Mouse (Mus musculus): Measurements from ENCODE around the gene Vmp1. TPM values are rescaled to one million over a fixed set of nuclear protein-coding genes. Genes with fewer than 3 reads are reported as not detected.
A peak's percentile ranks its signal among the peaks of the same experiment; 100 is the strongest.

Gene Vmp1
- polyA plus RNA-seq, 1 experiment: 30.0 TPM

DNA sequence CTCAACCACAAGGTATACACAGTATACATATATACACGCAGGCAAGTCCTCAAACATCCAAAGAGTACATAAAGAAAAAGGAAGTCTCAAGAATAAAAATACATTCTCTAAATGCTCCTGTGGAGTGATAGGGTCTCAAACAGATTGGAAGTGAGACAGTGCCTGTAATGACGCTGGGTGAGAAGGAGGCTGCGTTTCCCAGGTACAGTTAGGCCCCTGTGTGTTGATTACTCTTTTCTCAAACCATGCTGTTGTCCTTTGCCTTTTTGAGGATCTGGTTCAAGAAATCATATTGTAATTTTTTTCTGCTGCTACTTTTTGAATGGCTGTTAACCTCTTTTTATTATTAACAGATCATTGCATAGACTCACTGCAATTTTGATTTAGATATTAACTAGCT is 6.7 kb upstream of the Vmp1 start:
- no peaks in the 10 kb centered on the region for H3K27me3 ChIP-seq (ENCODE audit: control insufficient read depth, insufficient read depth, low read length)
- no peak overlapping the region for H3K27ac ChIP-seq (ENCODE audit: insufficient read depth, low read length)
- TF ChIP-seq POLR2A (IDR thresholded peaks at IDR 0.05; ENCODE audit: low read depth, low read length): no peak
- no peak for TF ChIP-seq CTCF (IDR thresholded peaks at IDR 0.05; ENCODE audit: extremely low read depth, insufficient read depth, insufficient read length, insufficient replicate concordance)
- no peak overlapping the region for H3K4me3 ChIP-seq (ENCODE audit: extremely low read depth, insufficient read depth, insufficient read length)
- no peak for DNase-seq (ENCODE audit: low read depth in 1 of 2, low spot score in 2 of 2)
- H3K4me1 ChIP-seq (ENCODE audit: control insufficient read depth, insufficient read depth, insufficient read length): no peaks in the 10 kb centered on the region; the same call in 1 of the 2 replicates
- H3K36me3 ChIP-seq (ENCODE audit: control insufficient read depth, insufficient read depth, low read length): peaks cover 22% of the 10 kb centered on the region
- WGBS: 95% methylated on average over 3 of the region's 3 CpGs

DNA sequence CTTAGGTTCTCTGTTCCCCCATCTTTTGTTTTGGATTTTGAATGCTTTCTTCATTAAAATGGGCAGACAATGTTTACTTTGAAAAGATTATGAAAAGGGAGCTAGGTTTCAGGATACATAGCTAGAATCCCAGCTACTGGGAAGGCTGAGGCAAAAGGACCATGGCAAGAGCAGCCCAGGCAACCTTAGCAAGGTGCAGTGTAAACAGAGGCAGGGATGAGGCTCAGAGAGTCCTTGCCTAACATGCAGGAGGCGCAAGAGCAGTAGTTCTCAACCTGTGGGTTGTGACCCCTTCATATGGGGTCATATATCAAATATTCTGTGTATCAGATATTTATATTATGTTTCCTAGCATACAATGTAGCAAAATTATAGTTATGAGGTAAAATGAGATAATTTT is 1.7 kb upstream of the Vmp1 start:
- DNase-seq (ENCODE audit: low read depth in 1 of 2, low spot score in 2 of 2): no peak
- WGBS: 95% methylated on average over 1 of the region's 1 CpGs
- Histone ChIP-seq H3K27me3 (ENCODE audit: control insufficient read depth, insufficient read depth, low read length) (no peaks in the 10 kb centered on the region), H3K4me3 (ENCODE audit: extremely low read depth, insufficient read depth, insufficient read length) (no peak overlapping the region), H3K4me1 (ENCODE audit: control insufficient read depth, insufficient read depth, insufficient read length) (peaks cover 3% of the 10 kb centered on the region; the same call in 1 of the 2 replicates), H3K36me3 (ENCODE audit: control insufficient read depth, insufficient read depth, low read length) (peaks cover 6% of the 10 kb centered on the region; the same call in 1 of the 2 replicates), H3K27ac (ENCODE audit: insufficient read depth, low read length) (no peak overlapping the region)
- no peak for TF ChIP-seq CTCF (IDR thresholded peaks at IDR 0.05; ENCODE audit: extremely low read depth, insufficient read depth, insufficient read length, insufficient replicate concordance)
- no peak for TF ChIP-seq POLR2A (IDR thresholded peaks at IDR 0.05; ENCODE audit: low read depth, low read length)

DNA sequence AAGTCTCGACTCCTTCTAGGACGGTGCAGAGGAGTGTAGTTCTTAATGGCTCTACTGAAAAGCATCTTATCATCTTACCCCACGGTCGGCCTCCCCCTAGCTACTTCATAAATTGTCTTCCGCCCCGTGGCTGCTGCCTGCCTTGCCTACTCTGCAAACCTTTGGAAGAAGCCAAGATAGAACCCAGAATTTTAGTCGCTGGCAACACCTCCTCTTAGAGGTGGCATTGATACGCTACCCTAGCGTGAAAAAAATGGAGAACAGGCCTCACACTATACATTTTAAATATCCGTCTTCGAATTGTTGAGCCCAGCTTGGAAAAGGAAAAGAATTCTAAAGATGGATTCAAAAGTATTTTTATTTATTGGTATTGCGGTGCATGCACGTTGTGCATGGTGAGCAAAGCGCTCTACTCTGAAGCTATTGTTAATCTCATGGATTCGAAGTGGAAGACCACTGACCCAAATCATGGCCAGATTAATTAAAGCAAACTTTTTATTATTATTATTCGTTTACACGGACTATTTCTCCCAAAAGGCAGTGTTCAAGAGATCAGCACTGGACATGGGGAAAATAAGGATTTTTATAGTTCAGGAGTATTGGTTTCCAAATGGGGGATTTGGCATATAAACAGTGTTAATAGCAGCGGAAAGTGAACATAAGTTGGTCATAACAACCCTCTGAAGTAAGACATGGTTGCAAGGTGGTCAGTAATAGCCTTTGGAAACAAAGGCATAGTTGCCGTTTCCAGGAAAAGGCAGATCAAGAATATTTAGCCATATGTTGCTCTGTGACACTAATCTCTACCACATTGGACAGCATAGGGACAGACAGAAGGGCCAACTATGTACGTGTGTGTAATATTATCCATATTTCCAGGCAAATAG is 733 bp upstream of the Vmp1 start:
- peak overlapping the region; percentile 81 for H3K4me3 ChIP-seq (ENCODE audit: extremely low read depth, insufficient read depth, insufficient read length)
- 0 out of 2 replicates have a peak, but pooled peaks cover 3% of the 10 kb centered on the region for H3K36me3 ChIP-seq (ENCODE audit: control insufficient read depth, insufficient read depth, low read length)
- H3K27me3 ChIP-seq (ENCODE audit: control insufficient read depth, insufficient read depth, low read length): no peaks in the 10 kb centered on the region
- TF ChIP-seq CTCF (IDR thresholded peaks at IDR 0.05; ENCODE audit: extremely low read depth, insufficient read depth, insufficient read length, insufficient replicate concordance) (no peak), POLR2A (IDR thresholded peaks at IDR 0.05; ENCODE audit: low read depth, low read length) (no peak)
- WGBS: 7% methylated on average over 20 of the region's 20 CpGs
- DNase-seq (ENCODE audit: low read depth in 1 of 2, low spot score in 2 of 2): no peak
- peaks cover 3% of the 10 kb centered on the region; the same call in 1 of the 2 replicates for H3K4me1 ChIP-seq (ENCODE audit: control insufficient read depth, insufficient read depth, insufficient read length)
- peak overlapping the region; percentile 79 for H3K27ac ChIP-seq (ENCODE audit: insufficient read depth, low read length)

DNA sequence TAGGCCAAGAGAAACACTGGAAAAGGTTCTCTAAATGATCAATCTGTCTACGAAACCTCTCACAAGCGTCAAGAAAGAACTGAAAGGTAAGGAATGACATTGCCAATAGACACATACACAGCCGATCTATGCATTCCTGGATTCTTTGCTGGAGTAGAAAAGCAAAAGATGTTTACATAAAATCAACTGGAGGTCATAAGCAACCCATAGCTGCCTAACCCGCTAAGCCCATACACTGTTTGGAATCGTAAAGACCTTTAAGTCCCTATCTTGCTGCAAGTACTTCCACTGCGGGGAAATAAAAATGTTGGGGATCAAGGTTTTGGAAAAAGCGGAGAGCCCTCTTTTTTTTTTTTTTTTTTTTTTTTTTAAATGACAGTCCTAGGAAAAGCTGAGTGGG is 775 bp downstream of the Vmp1 start:
- no peak for TF ChIP-seq CTCF (IDR thresholded peaks at IDR 0.05; ENCODE audit: extremely low read depth, insufficient read depth, insufficient read length, insufficient replicate concordance)
- no peak for TF ChIP-seq POLR2A (IDR thresholded peaks at IDR 0.05; ENCODE audit: low read depth, low read length)
- Histone ChIP-seq H3K27me3 (ENCODE audit: control insufficient read depth, insufficient read depth, low read length) (no peaks in the 10 kb centered on the region), H3K4me1 (ENCODE audit: control insufficient read depth, insufficient read depth, insufficient read length) (peaks cover 3% of the 10 kb centered on the region; the same call in 1 of the 2 replicates), H3K27ac (ENCODE audit: insufficient read depth, low read length) (no peak overlapping the region), H3K4me3 (ENCODE audit: extremely low read depth, insufficient read depth, insufficient read length) (peak overlapping the region; percentile 81; the same call in 1 of the 2 replicates), H3K36me3 (ENCODE audit: control insufficient read depth, insufficient read depth, low read length) (0 out of 2 replicates have a peak, but pooled peaks cover 2% of the 10 kb centered on the region)
- WGBS: 45% methylated on average over 7 of the region's 7 CpGs
- no peak for DNase-seq (ENCODE audit: low read depth in 1 of 2, low spot score in 2 of 2)

DNA sequence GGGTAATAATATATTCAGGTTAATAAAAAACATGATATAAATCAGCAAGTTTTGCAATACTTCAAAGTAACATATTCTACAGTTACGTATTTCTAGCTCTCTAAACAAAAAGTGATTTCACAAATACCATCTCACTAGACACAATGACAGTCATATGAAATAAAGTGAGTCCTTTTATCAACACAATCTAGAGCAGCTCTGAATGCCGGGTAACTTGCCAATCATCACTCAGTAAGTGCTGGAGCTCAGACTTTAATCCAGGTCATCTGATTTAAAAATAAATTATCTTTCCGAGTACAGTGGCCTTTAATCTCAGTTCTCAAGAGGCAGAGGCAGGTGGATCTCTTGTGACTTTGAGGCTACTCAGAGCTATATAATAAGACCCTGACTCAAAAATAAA is 2.2 kb downstream of the Vmp1 start:
- TF ChIP-seq CTCF (IDR thresholded peaks at IDR 0.05; ENCODE audit: extremely low read depth, insufficient read depth, insufficient read length, insufficient replicate concordance) (no peak), POLR2A (IDR thresholded peaks at IDR 0.05; ENCODE audit: low read depth, low read length) (no peak)
- Histone ChIP-seq H3K4me1 (ENCODE audit: control insufficient read depth, insufficient read depth, insufficient read length) (peaks cover 3% of the 10 kb centered on the region; the same call in 1 of the 2 replicates), H3K27ac (ENCODE audit: insufficient read depth, low read length) (no peak overlapping the region), H3K4me3 (ENCODE audit: extremely low read depth, insufficient read depth, insufficient read length) (no peak overlapping the region), H3K36me3 (ENCODE audit: control insufficient read depth, insufficient read depth, low read length) (no peaks in the 10 kb centered on the region), H3K27me3 (ENCODE audit: control insufficient read depth, insufficient read depth, low read length) (no peaks in the 10 kb centered on the region)
- DNase-seq (ENCODE audit: low read depth in 1 of 2, low spot score in 2 of 2): no peak
- 84% methylated on average over 3 of the region's 3 CpGs for WGBS

DNA sequence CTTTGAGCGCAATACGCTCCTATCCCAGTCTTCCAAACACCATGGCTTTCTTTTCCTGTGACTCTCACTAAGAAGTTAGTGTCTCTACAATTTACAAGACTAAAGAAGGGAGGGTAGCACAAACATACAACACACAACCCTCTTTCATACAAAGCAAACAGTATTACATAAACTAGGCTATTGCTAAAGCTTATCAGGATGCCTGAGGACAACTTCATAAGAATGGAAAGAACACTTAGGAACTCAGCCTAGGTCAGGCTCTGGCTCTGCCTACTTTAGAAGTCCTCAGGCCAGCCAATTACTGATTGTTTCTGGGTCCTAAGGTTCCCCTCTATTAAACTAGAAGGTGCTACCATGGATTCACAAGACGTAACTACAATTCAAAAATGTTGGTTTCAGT is 2.9 kb downstream of the Vmp1 start:
- no peak overlapping the region for H3K27ac ChIP-seq (ENCODE audit: insufficient read depth, low read length)
- H3K36me3 ChIP-seq (ENCODE audit: control insufficient read depth, insufficient read depth, low read length): no peaks in the 10 kb centered on the region
- TF ChIP-seq POLR2A (IDR thresholded peaks at IDR 0.05; ENCODE audit: low read depth, low read length) (no peak), CTCF (IDR thresholded peaks at IDR 0.05; ENCODE audit: extremely low read depth, insufficient read depth, insufficient read length, insufficient replicate concordance) (no peak)
- 97% methylated on average over 3 of the region's 3 CpGs for WGBS
- peaks cover 3% of the 10 kb centered on the region; the same call in 1 of the 2 replicates for H3K4me1 ChIP-seq (ENCODE audit: control insufficient read depth, insufficient read depth, insufficient read length)
- H3K27me3 ChIP-seq (ENCODE audit: control insufficient read depth, insufficient read depth, low read length): no peaks in the 10 kb centered on the region
- H3K4me3 ChIP-seq (ENCODE audit: extremely low read depth, insufficient read depth, insufficient read length): no peak overlapping the region
- DNase-seq (ENCODE audit: low read depth in 1 of 2, low spot score in 2 of 2): no peak

DNA sequence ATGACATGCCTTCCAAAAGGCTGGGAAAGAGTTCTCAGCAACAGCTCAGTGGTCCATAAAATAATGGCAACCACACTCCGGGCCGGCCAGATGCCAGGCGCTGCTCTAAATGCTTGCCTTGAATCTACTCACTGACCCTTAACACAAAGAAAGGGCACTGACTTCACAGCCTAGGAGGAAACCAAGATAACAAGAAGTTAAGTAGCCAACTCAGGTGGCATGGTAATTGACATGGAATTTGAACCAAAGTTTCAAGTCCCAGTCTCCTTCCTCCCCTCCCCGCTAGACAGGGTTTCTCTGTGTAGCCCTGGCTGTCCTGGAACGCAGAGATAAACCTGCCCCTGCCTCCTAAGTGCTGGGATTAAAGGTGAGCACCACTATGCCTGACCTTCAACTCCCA is 4.7 kb downstream of the Vmp1 start:
- H3K36me3 ChIP-seq (ENCODE audit: control insufficient read depth, insufficient read depth, low read length): no peaks in the 10 kb centered on the region; the same call in 1 of the 2 replicates

More for the DNA sequence above, 4.7 kb downstream of the Vmp1 start:
- Histone ChIP-seq H3K27me3 (ENCODE audit: control insufficient read depth, insufficient read depth, low read length) (no peaks in the 10 kb centered on the region), H3K4me3 (ENCODE audit: extremely low read depth, insufficient read depth, insufficient read length) (no peak overlapping the region), H3K27ac (ENCODE audit: insufficient read depth, low read length) (no peak overlapping the region), H3K4me1 (ENCODE audit: control insufficient read depth, insufficient read depth, insufficient read length) (no peaks in the 10 kb centered on the region)
- WGBS: 92% methylated on average over 5 of the region's 5 CpGs
- no peak for TF ChIP-seq CTCF (IDR thresholded peaks at IDR 0.05; ENCODE audit: extremely low read depth, insufficient read depth, insufficient read length, insufficient replicate concordance)
- TF ChIP-seq POLR2A (IDR thresholded peaks at IDR 0.05; ENCODE audit: low read depth, low read length): no peak
- DNase-seq (ENCODE audit: low read depth in 1 of 2, low spot score in 2 of 2): no peak
